Mouse (Mus musculus): ENCODE measurements around the gene Mcrs1.

Mcrs1 gene

DNA sequence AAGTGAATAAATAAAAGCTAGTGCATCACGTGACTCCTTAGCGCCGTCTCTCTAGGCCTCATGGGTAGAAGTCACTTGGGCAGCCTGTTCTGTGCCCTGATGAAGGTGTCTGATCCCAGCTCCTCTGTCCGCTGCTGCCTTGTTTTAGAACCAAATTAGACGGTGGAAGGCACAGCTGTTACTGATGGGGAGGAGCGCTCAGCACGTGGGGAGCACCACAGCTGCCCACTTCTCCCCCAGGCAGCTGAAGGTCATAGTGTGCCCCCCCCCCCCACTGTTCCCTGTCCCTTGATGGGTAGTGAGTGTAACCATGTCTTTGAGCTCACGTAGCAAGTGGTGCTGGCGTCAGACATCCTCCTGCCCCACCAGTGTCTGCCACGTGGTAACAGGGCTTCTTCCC lies 38.6 kb downstream of the Mcrs1 start:
- no peak for DNase-seq (ENCODE audit: low read depth, low spot score)

GRCm38 (mm10) chr15:99205959-99206358 lies 45.8 kb downstream of the Mcrs1 start:
- DNase-seq (ENCODE audit: low read depth, low spot score) = no peak

GRCm38 (mm10) chr15:99198761-99199160 lies 53.0 kb downstream of the Mcrs1 start:
- no peak for DNase-seq (ENCODE audit: low read depth, low spot score)

GRCm38 (mm10) chr15:99195043-99195442 lies 56.7 kb downstream of the Mcrs1 start:
- peak; percentile 50 for DNase-seq (ENCODE audit: low read depth, low spot score)

- DNase-seq (ENCODE audit: low read depth, low spot score) = no peak
Observed at GRCm38 (mm10) chr15:99194358-99194757, 57.4 kb downstream of the Mcrs1 start.

Data from mesoderm, embryonic 11.5 days (tissue).